Mouse (Mus musculus) limb, embryonic 12.5 days (tissue): Measurements from ENCODE around the gene Dtd1. TPM values are rescaled to one million over a fixed set of nuclear protein-coding genes. Genes with fewer than 3 reads are reported as not detected.

ENCODE experiments used
- ATAC-seq: fragments of 200-750 bp; cut with Nextera tagmentation; 2 replicates; pipeline ENCODE4 v1.8.0; 2017; ENCODE audit warnings: low read depth, moderate TSS enrichment; ENCODE audit not compliant: insufficient number of reproducible peaks, insufficient read depth, low FRiP score, low TSS enrichment
- H3K27ac ChIP-seq: fragments of 300-500 bp; sonication (generic); 2 replicates; pipeline ENCODE4 v1.5.1; 2016; ENCODE audit warnings: mild to moderate bottlenecking, moderate library complexity
- H3K27me3 ChIP-seq: fragments of 300-500 bp; sonication (generic); 2 replicates; pipeline ENCODE4 v1.6.1; 2016; ENCODE audit warnings: mild to moderate bottlenecking, moderate library complexity
- H3K36me3 ChIP-seq: fragments of 300-500 bp; sonication (generic); 2 replicates; pipeline ENCODE4 v1.6.1; 2016; ENCODE audit warnings: mild to moderate bottlenecking, moderate library complexity
- H3K4me1 ChIP-seq: fragments of 300-500 bp; sonication (generic); replicated peaks from 2 replicates; pipeline ENCODE4 v1.6.1; 2016
- H3K4me2 ChIP-seq: fragments of 300-500 bp; sonication (generic); 2 replicates; pipeline ENCODE4 v1.6.1; 2016; ENCODE audit warnings: mild to moderate bottlenecking, moderate library complexity
- H3K4me3 ChIP-seq: fragments of 300-500 bp; sonication (generic); replicated peaks from 2 replicates; pipeline ENCODE4 v1.5.1; 2016; ENCODE audit warnings: mild to moderate bottlenecking
- H3K9ac ChIP-seq: fragments of 300-500 bp; sonication (generic); replicated peaks from 2 replicates; pipeline ENCODE4 v1.6.1; 2016; ENCODE audit warnings: mild to moderate bottlenecking, moderate library complexity
- H3K9me3 ChIP-seq: fragments of 300-500 bp; sonication (generic); 2 replicates; pipeline ENCODE4 v1.6.1; 2016; ENCODE audit warnings: mild to moderate bottlenecking, moderate library complexity
- whole genome bisulfite sequencing: fragments of 180-500 bp; shearing (Covaris S2); methylation state at CpG from one replicate; pipeline ENCODE4 v1.1.7; 2016; 5-methylcytosine and 5-hydroxymethylcytosine counted together
- polyA plus RNA-seq: library from polyadenylated mRNA; unstranded; fragments of >200 nt; fragmentation: Nextera tagmentation; extraction: Ambion mirVana; gene quantifications from 2 replicates; pipeline ENCODE4 v1.2.1, GENCODE M21; 2016

Gene Dtd1
- polyA plus RNA-seq, 1 experiment from 2014 or later: 39.5 TPM

GRCm38 (mm10) chr2:144613956-144614355 is 14.3 kb downstream of the Dtd1 start:
- 92% methylated on average over 6 of the region's 6 CpGs for WGBS
- no peak overlapping the region for H3K27ac ChIP-seq
- no peaks in the 10 kb centered on the region for H3K36me3 ChIP-seq
- H3K4me1 ChIP-seq: no peaks in the 10 kb centered on the region; the same call in 1 of the 2 replicates
- H3K27me3 ChIP-seq: no peaks in the 10 kb centered on the region
- no peak for ATAC-seq
- H3K9me3 ChIP-seq: no peaks in the 10 kb centered on the region
- no peak overlapping the region for H3K9ac ChIP-seq
- H3K4me2 ChIP-seq: no peak overlapping the region
- no peak overlapping the region for H3K4me3 ChIP-seq

- H3K4me1 ChIP-seq: no peaks in the 10 kb centered on the region; the same call in 1 of the 2 replicates
- H3K36me3 ChIP-seq: no peaks in the 10 kb centered on the region
- no peak overlapping the region for H3K27ac ChIP-seq
- 88% methylated on average over 16 of the region's 16 CpGs for WGBS
- no peak overlapping the region for H3K9ac ChIP-seq
- H3K4me3 ChIP-seq: no peak overlapping the region
- H3K27me3 ChIP-seq: no peaks in the 10 kb centered on the region
- no peaks in the 10 kb centered on the region for H3K9me3 ChIP-seq
- no peak overlapping the region for H3K4me2 ChIP-seq
- no peak for ATAC-seq
Observed at GRCm38 (mm10) chr2:144617074-144617874, 17.6 kb downstream of the Dtd1 start.

- H3K4me1 ChIP-seq: no peaks in the 10 kb centered on the region
- ATAC-seq: no peak
- H3K27me3 ChIP-seq: no peaks in the 10 kb centered on the region
- no peak overlapping the region for H3K4me2 ChIP-seq
- 90% methylated on average over 6 of the region's 6 CpGs for WGBS
- H3K4me3 ChIP-seq: no peak overlapping the region
- no peaks in the 10 kb centered on the region for H3K36me3 ChIP-seq
- H3K9me3 ChIP-seq: 0 out of 2 replicates have a peak, but pooled peaks cover 2% of the 10 kb centered on the region
- H3K9ac ChIP-seq: no peak overlapping the region
- H3K27ac ChIP-seq: no peak overlapping the region
Observed at GRCm38 (mm10) chr2:144621491-144621890, 21.8 kb downstream of the Dtd1 start.

DNA sequence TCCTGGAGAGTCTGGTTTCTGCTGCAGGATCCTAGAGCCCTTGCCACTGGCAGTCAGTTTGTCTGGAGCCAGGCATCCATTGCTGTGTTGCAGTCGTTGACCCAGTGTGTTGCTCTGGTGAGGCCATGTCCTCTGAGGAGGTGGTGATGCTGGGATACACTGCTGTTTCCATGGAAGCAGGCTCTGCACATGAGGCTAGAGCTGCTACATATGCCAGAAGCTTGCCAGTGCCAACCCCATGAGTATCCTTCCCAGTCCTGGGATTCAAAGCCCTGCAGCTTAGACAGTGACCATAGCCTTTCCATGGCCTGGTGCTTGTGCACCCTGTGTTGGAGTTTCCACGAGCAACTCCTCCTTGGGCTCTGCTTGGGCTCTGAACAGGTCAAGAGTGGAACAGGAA is 33.9 kb downstream of the Dtd1 start:
- Histone ChIP-seq H3K4me2 (no peak overlapping the region), H3K4me3 (no peak overlapping the region), H3K27ac (no peak overlapping the region), H3K4me1 (no peaks in the 10 kb centered on the region), H3K9ac (no peak overlapping the region), H3K27me3 (no peaks in the 10 kb centered on the region), H3K9me3 (peaks cover 7% of the 10 kb centered on the region; the same call in 1 of the 2 replicates), H3K36me3 (peaks cover 4% of the 10 kb centered on the region; the same call in 1 of the 2 replicates)
- no peak for ATAC-seq
- 82% methylated on average over 2 of the region's 2 CpGs for WGBS

DNA sequence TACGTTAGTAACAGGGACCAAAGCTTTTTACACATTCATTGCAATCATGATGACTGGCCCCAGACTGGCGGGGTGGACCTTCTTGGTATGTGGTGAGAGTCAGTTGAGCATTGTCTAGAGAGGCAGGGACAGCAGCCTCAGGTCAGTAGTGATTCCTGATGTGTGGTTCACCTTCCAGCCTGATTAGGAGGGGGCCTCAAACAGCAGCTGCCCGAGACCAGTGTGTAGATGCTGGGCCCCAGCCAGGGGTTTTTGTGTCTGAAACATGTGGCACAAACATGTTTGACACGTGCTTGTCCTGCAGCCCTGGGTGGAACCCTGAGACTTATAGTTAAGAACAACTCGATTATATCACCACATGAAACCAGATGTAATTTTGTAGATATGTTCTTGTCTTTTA is 34.5 kb downstream of the Dtd1 start:
- H3K36me3 ChIP-seq: peaks cover 4% of the 10 kb centered on the region; the same call in 1 of the 2 replicates
- WGBS: 54% methylated on average over 5 of the region's 5 CpGs
- H3K4me2 ChIP-seq: no peak overlapping the region
- ATAC-seq: no peak
- H3K27me3 ChIP-seq: no peaks in the 10 kb centered on the region
- no peak overlapping the region for H3K27ac ChIP-seq
- H3K4me3 ChIP-seq: no peak overlapping the region
- no peak overlapping the region for H3K9ac ChIP-seq
- H3K4me1 ChIP-seq: no peaks in the 10 kb centered on the region
- H3K9me3 ChIP-seq: peaks cover 7% of the 10 kb centered on the region; the same call in 1 of the 2 replicates

- ATAC-seq: no peak
- WGBS: 76% methylated on average over 2 of the region's 2 CpGs
- Histone ChIP-seq H3K4me1 (no peaks in the 10 kb centered on the region), H3K9me3 (peaks cover 7% of the 10 kb centered on the region; the same call in 1 of the 2 replicates), H3K4me3 (no peak overlapping the region), H3K27ac (no peak overlapping the region), H3K36me3 (peaks cover 4% of the 10 kb centered on the region; the same call in 1 of the 2 replicates), H3K9ac (no peak overlapping the region), H3K4me2 (no peak overlapping the region), H3K27me3 (no peaks in the 10 kb centered on the region)
Observed at GRCm38 (mm10) chr2:144634729-144635128, 35.0 kb downstream of the Dtd1 start.

- ATAC-seq: no peak
- WGBS: 20% methylated on average over 5 of the region's 5 CpGs
- Histone ChIP-seq H3K4me1 (no peaks in the 10 kb centered on the region), H3K9me3 (peaks cover 7% of the 10 kb centered on the region; the same call in 1 of the 2 replicates), H3K9ac (no peak overlapping the region), H3K4me3 (no peak overlapping the region), H3K4me2 (no peak overlapping the region), H3K36me3 (peaks cover 4% of the 10 kb centered on the region; the same call in 1 of the 2 replicates), H3K27me3 (no peaks in the 10 kb centered on the region), H3K27ac (no peak overlapping the region)
Observed at GRCm38 (mm10) chr2:144635644-144636320, 36.1 kb downstream of the Dtd1 start.

DNA sequence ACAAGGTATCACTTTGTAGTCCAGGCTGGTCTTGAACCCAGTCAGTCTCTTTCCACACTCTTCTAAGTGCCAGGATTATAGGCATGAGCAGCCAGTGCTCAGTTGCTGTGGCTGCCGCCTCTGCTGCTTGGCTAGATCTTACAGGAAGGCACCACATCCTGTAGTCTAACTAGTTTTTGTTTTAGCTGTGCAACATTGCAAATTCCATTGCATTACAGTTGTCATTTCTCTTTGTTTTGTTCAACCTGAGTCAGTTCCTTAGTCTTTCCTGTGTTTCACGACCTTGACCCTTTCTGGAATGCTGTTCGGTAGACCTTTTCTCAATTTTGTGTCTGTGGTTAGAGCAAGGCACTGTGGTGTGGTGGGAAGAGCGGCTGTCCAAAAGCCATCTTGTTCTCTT is 37.5 kb downstream of the Dtd1 start:
- 85% methylated on average over 4 of the region's 4 CpGs for WGBS
- Histone ChIP-seq H3K9ac (no peak overlapping the region), H3K4me2 (no peak overlapping the region), H3K27me3 (no peaks in the 10 kb centered on the region), H3K4me3 (no peak overlapping the region), H3K9me3 (peaks cover 6% of the 10 kb centered on the region; the same call in 1 of the 2 replicates), H3K27ac (no peak overlapping the region), H3K4me1 (no peaks in the 10 kb centered on the region), H3K36me3 (peaks cover 4% of the 10 kb centered on the region; the same call in 1 of the 2 replicates)
- no peak for ATAC-seq

- Histone ChIP-seq H3K27ac (no peak overlapping the region), H3K4me3 (no peak overlapping the region), H3K4me2 (no peak overlapping the region), H3K4me1 (no peaks in the 10 kb centered on the region), H3K9me3 (no peaks in the 10 kb centered on the region), H3K9ac (no peak overlapping the region), H3K36me3 (no peaks in the 10 kb centered on the region), H3K27me3 (no peaks in the 10 kb centered on the region)
- ATAC-seq: no peak
- 88% methylated on average over 12 of the region's 12 CpGs for WGBS
Observed at GRCm38 (mm10) chr2:144637671-144638395, 38.1 kb downstream of the Dtd1 start.

DNA sequence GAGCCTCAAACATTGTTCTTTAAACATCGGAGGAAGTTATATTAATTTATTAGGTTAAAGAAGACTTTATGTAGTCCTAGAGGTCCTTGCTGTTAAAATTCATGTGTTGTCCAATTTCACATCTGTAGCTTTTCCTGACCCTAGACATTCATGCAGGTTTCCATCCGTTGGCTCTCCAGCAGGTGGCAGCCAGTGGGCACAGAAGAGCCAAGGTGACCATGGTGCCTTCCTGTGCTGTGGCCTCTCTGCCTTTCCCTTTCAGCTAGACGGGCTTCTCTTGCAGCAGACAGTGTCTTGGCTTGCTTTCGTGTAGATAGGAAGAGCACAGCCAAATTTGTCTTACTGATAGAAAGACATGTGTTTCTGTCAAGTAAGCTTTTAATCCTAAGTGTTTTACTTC is 39.0 kb downstream of the Dtd1 start:
- no peaks in the 10 kb centered on the region for H3K9me3 ChIP-seq
- H3K4me1 ChIP-seq: peaks cover 7% of the 10 kb centered on the region; the same call in 1 of the 2 replicates
- ATAC-seq: no peak
- WGBS: 70% methylated on average over 4 of the region's 4 CpGs
- H3K36me3 ChIP-seq: no peaks in the 10 kb centered on the region
- no peak overlapping the region for H3K4me2 ChIP-seq
- no peak overlapping the region for H3K27ac ChIP-seq
- H3K9ac ChIP-seq: no peak overlapping the region
- H3K27me3 ChIP-seq: no peaks in the 10 kb centered on the region
- H3K4me3 ChIP-seq: no peak overlapping the region

DNA sequence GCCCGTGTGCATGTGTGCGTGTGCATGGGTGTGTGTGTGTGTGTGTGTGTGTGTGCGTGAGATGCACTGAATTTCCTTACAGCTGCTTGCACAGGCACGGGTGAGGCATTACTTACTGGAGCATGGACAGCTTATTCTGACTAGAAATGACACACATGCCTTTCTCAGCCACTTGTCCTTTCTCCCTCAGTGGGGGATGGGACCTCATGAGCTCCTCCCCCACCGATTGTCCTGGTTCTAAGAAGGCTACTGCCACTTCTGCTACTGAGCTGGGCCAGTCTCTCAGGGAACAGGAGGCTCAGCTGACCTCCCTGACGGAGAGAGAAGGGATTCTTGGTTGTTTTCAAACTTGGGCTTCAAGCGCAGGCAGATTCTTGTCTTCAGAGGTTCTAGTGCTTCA is 40.4 kb downstream of the Dtd1 start:
- H3K4me1 ChIP-seq: peaks cover 9% of the 10 kb centered on the region; the same call in 1 of the 2 replicates
- no peaks in the 10 kb centered on the region for H3K27me3 ChIP-seq
- H3K27ac ChIP-seq: no peak overlapping the region
- no peaks in the 10 kb centered on the region for H3K9me3 ChIP-seq
- WGBS: 81% methylated on average over 7 of the region's 7 CpGs
- no peak for ATAC-seq
- no peak overlapping the region for H3K4me2 ChIP-seq
- no peak overlapping the region for H3K9ac ChIP-seq
- H3K36me3 ChIP-seq: no peaks in the 10 kb centered on the region
- H3K4me3 ChIP-seq: no peak overlapping the region
